Mouse (Mus musculus): Measurements from ENCODE around the gene Vpreb2. TPM values are rescaled to one million over a fixed set of nuclear protein-coding genes. Genes with fewer than 3 reads are reported as not detected.
"Not testable (repeated sequence)": the region's sequence is repeated elsewhere in the genome, so short reads cannot be mapped to it uniquely, and the experiment has no call there.

Vpreb2 gene
- total and polyA plus RNA-seq, 2 experiments from 2014 or later = not detected

- no peaks in the 10 kb centered on the region for H3K4me1 ChIP-seq (ENCODE audit: insufficient read depth, low read length)
- no peak overlapping the region for H3K4me2 ChIP-seq (ENCODE audit: low read depth, low read length, poor library complexity, severe bottlenecking)
- no peaks in the 10 kb centered on the region for H3K36me3 ChIP-seq (ENCODE audit: insufficient read depth, low read length)
- ATAC-seq (ENCODE audit: low FRiP score) = no peak
- no peak for TF ChIP-seq CTCF (IDR thresholded peaks at IDR 0.05)
- H3K27me3 ChIP-seq (ENCODE audit: insufficient read depth, low read length) = no peaks in the 10 kb centered on the region
- no peak overlapping the region for H3K4me3 ChIP-seq (ENCODE audit: low read depth, low read length)
- DNase-seq (ENCODE audit: low spot score) = no peak
- no peak overlapping the region for H3K9ac ChIP-seq (replicated peaks; ENCODE audit: low read length, poor library complexity, severe bottlenecking)
- no peak overlapping the region for H3K27ac ChIP-seq (ENCODE audit: low read depth, low read length)
- no peaks in the 10 kb centered on the region for H3K9me3 ChIP-seq (ENCODE audit: low read length)
- WGBS = 75% methylated on average over 5 of the region's 5 CpGs
Measured at GRCm38 (mm10) chr16:17984231-17984630, 4.0 kb downstream of the Vpreb2 start.

DNA sequence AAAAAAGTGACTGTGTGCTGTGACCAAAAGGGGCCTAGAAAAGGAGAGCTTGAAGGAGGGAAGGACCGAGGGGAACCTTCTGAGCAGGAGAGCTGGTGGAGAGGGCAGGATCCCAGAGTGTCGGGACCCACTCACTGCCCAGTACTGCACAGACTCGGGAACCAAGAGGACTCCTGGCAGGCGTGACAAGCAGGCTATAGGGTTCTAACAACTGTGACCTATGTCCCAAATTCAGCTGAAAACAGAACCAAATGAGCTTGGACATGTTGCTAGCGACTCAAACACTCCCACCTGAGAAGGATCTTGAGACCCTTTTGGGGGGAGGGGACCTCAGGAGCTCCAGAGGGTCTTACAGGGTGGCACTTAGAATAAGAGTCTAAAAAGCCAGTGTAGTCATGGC, 4.8 kb downstream of the Vpreb2 start:
- no peak overlapping the region for H3K4me2 ChIP-seq (ENCODE audit: low read depth, low read length, poor library complexity, severe bottlenecking)
- H3K9me3 ChIP-seq (ENCODE audit: low read length) = no peaks in the 10 kb centered on the region
- DNase-seq (ENCODE audit: low spot score) (no peak), ATAC-seq (ENCODE audit: low FRiP score) (no peak)
- no peak overlapping the region for H3K9ac ChIP-seq (replicated peaks; ENCODE audit: low read length, poor library complexity, severe bottlenecking)
- TF ChIP-seq CTCF (IDR thresholded peaks at IDR 0.05) = no peak
- whole genome bisulfite sequencing = 56% methylated on average over 5 of the region's 5 CpGs
- no peak overlapping the region for H3K27ac ChIP-seq (ENCODE audit: low read depth, low read length)
- no peaks in the 10 kb centered on the region for H3K4me1 ChIP-seq (ENCODE audit: insufficient read depth, low read length)
- H3K27me3 ChIP-seq (ENCODE audit: insufficient read depth, low read length) = no peaks in the 10 kb centered on the region
- no peaks in the 10 kb centered on the region for H3K36me3 ChIP-seq (ENCODE audit: insufficient read depth, low read length)
- H3K4me3 ChIP-seq (ENCODE audit: low read depth, low read length) = no peak overlapping the region

GRCm38 (mm10) chr16:17986456-17987132, 6.4 kb downstream of the Vpreb2 start:
- Histone ChIP-seq H3K4me2 (ENCODE audit: low read depth, low read length, poor library complexity, severe bottlenecking) (no peak overlapping the region), H3K4me1 (ENCODE audit: insufficient read depth, low read length) (no peaks in the 10 kb centered on the region), H3K36me3 (ENCODE audit: insufficient read depth, low read length) (no peaks in the 10 kb centered on the region), H3K27ac (ENCODE audit: low read depth, low read length) (no peak overlapping the region), H3K9ac (replicated peaks; ENCODE audit: low read length, poor library complexity, severe bottlenecking) (no peak overlapping the region), H3K4me3 (ENCODE audit: low read depth, low read length) (no peak overlapping the region), H3K9me3 (ENCODE audit: low read length) (no peaks in the 10 kb centered on the region), H3K27me3 (ENCODE audit: insufficient read depth, low read length) (no peaks in the 10 kb centered on the region)
- no peak for ATAC-seq (ENCODE audit: low FRiP score)
- peak; percentile 82 for TF ChIP-seq CTCF (IDR thresholded peaks at IDR 0.05)
- 50% methylated on average over 10 of the region's 10 CpGs for WGBS
- DNase-seq (ENCODE audit: low spot score) = peak; percentile 72

- WGBS = 78% methylated on average over 1 of the region's 1 CpGs
- no peak for ATAC-seq (ENCODE audit: low FRiP score)
Measured at GRCm38 (mm10) chr16:17987703-17988102, 7.5 kb downstream of the Vpreb2 start.

DNA sequence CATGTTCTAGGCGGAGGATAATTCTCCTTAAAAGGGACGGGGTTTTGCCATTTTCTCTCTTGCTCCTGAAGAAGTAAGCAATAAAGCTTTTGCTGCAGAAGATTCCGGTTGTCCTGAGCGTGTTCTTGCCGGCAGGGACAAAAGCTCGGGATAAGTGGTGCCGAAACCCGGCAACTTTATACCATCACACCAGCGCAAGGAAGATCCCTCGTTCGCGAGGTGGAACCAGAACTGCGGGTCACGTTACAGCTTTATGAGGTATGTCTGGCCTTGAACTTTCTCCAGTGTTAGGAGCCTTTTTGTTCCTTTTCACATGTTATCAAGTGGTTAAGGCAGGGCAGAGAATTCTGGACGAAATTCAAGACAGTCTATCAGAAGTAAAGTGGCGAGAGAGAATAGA, 12.1 kb downstream of the Vpreb2 start:
- not testable (repeated sequence) for H3K4me1 ChIP-seq (ENCODE audit: insufficient read depth, low read length); H3K36me3 ChIP-seq (ENCODE audit: insufficient read depth, low read length); H3K27me3 ChIP-seq (ENCODE audit: insufficient read depth, low read length); H3K4me2 ChIP-seq (ENCODE audit: low read depth, low read length, poor library complexity, severe bottlenecking); H3K9ac ChIP-seq (replicated peaks; ENCODE audit: low read length, poor library complexity, severe bottlenecking); ATAC-seq (ENCODE audit: low FRiP score); H3K4me3 ChIP-seq (ENCODE audit: low read depth, low read length); H3K27ac ChIP-seq (ENCODE audit: low read depth, low read length); H3K9me3 ChIP-seq (ENCODE audit: low read length); DNase-seq (ENCODE audit: low spot score)
- WGBS = 94% methylated on average over 16 of the region's 16 CpGs

More at GRCm38 (mm10) chr16:17987703-17988102, 7.5 kb downstream of the Vpreb2 start:
- Histone ChIP-seq H3K4me3 (ENCODE audit: low read depth, low read length) (no peak overlapping the region), H3K27me3 (ENCODE audit: insufficient read depth, low read length) (no peaks in the 10 kb centered on the region), H3K36me3 (ENCODE audit: insufficient read depth, low read length) (no peaks in the 10 kb centered on the region), H3K27ac (ENCODE audit: low read depth, low read length) (no peak overlapping the region), H3K9me3 (ENCODE audit: low read length) (0 out of 2 replicates have a peak, but pooled peaks cover 4% of the 10 kb centered on the region), H3K4me1 (ENCODE audit: insufficient read depth, low read length) (no peaks in the 10 kb centered on the region), H3K9ac (replicated peaks; ENCODE audit: low read length, poor library complexity, severe bottlenecking) (no peak overlapping the region), H3K4me2 (ENCODE audit: low read depth, low read length, poor library complexity, severe bottlenecking) (no peak overlapping the region)
- DNase-seq (ENCODE audit: low spot score) = no peak
- no peak for TF ChIP-seq CTCF (IDR thresholded peaks at IDR 0.05)

GRCm38 (mm10) chr16:17999668-18000067, 19.4 kb downstream of the Vpreb2 start:
- no peaks in the 10 kb centered on the region for H3K27me3 ChIP-seq (ENCODE audit: insufficient read depth, low read length)
- no peaks in the 10 kb centered on the region for H3K9me3 ChIP-seq (ENCODE audit: low read length)
- no peaks in the 10 kb centered on the region for H3K4me1 ChIP-seq (ENCODE audit: insufficient read depth, low read length)
- no peak overlapping the region for H3K27ac ChIP-seq (ENCODE audit: low read depth, low read length)
- ATAC-seq (ENCODE audit: low FRiP score) (no peak), DNase-seq (ENCODE audit: low spot score) (no peak)
- 92% methylated on average over 5 of the region's 5 CpGs for WGBS
- TF ChIP-seq CTCF (IDR thresholded peaks at IDR 0.05) = no peak
- no peaks in the 10 kb centered on the region for H3K36me3 ChIP-seq (ENCODE audit: insufficient read depth, low read length)
- no peak overlapping the region for H3K9ac ChIP-seq (replicated peaks; ENCODE audit: low read length, poor library complexity, severe bottlenecking)
- H3K4me3 ChIP-seq (ENCODE audit: low read depth, low read length) = no peak overlapping the region
- no peak overlapping the region for H3K4me2 ChIP-seq (ENCODE audit: low read depth, low read length, poor library complexity, severe bottlenecking)
